Mouse (Mus musculus) bone marrow, adult 2 months (tissue): ENCODE measurements at regions not wholly inside any gene's neighbourhood (a gene's known extent, or its start where the extent isn't known, plus 50 kb on each side); places are given as distances from the start of the nearest gene placed in this dataset.

Experiments
- CTCF ChIP-seq: fragments of 200-500 bp; IDR thresholded peaks from 2 replicates; pipeline ENCODE4 v1.5.1; 2011; ENCODE audit warnings: low read length, control low read depth; ENCODE audit not compliant: control insufficient read depth, insufficient read depth
- POLR2A ChIP-seq: fragments of 200-500 bp; IDR thresholded peaks from 2 replicates; pipeline ENCODE4 v1.6.1; 2011; ENCODE audit warnings: low read depth, mild to moderate bottlenecking, control low read depth, low read length, borderline replicate concordance; ENCODE audit not compliant: control insufficient read depth

- TF ChIP-seq CTCF: no peak
- no peak for TF ChIP-seq POLR2A
Observed at GRCm38 (mm10) chr8:6606854-6607535, 1501.8 kb upstream of the Slc10a2 start.
